Mouse (Mus musculus) cerebellum, postnatal 4 days (tissue): ENCODE measurements around the gene Phc2.
A peak's percentile ranks its signal among the peaks of the same experiment; 100 is the strongest.

Source experiments
- DNase-seq, 2 experiments: peaks; one replicate each; pipeline ENCODE4 v3.0.0; 2022; ENCODE audit warnings: low spot score in 2 of 2, mixed read lengths in 1 of 2

Gene Phc2

DNA sequence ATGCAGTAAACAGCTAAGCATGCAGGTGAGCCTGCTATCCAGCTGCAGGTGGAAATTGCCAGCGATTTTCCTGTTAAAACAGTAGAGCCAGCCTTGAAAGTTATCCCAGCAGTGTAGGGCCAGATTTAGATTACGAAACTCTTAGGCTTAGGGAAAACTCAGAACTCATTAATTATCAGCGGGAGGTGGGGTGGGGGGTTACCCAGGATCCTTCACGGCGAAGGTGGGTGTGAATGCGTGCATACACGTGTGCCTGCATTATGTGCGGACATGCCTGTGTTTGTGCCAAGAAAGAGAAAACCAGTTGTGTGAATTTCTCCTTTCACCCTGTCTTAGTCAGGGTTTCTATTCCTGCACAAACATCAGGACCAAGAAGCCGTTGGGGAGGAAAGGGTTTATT lies 62.2 kb downstream of the Phc2 start:
- DNase-seq, result no peak

DNA sequence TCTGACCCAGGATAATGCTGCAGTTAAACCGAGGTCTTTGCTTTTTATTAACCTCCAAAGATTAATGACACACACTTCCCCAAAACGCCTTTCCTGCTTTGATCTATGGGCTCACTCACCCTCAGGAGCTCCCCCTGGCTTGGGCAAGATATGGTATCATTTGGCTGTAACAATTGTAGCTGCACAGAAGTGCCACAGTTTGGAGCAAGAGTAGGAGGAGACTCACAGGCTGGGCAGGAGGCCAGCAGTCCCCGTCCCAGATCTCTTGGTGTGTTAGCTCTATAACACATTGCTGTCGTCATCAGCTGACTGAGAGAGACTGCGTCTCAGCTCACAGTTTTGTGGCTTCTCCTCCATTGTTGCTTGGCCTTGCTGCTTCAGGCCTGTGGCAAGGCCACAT lies 65.6 kb downstream of the Phc2 start:
- DNase-seq, result no peak

DNA sequence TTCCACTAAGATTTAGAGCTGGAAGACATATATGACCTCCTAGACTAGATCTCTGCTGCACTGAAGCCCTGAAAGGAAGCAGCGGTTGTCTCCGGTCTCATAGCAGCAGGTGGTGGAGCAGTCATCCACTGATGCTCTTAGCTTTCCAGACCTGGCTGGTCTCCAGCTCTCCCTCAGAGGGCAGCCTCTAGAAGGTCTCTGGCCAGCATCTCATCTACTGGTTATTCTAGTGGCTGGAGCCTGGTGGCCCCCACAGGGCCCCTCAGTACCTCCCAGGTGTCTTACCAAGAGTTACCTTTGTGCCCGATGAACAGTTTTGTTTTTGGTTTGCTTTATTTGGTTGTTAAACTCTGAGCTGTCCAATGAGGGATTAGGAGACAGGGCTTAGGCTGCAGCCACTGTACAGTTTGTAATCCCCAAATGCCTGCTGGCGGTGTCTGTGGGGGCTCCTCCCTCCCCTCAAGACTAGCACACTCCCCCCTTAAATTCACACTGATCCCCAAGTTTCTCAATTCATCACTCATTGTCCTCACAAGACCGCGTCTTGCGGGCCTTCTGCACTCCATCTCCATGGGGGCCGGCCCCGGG lies 66.7 kb downstream of the Phc2 start:
- peak in 1 of 2 experiments; percentile 54 for DNase-seq

DNA sequence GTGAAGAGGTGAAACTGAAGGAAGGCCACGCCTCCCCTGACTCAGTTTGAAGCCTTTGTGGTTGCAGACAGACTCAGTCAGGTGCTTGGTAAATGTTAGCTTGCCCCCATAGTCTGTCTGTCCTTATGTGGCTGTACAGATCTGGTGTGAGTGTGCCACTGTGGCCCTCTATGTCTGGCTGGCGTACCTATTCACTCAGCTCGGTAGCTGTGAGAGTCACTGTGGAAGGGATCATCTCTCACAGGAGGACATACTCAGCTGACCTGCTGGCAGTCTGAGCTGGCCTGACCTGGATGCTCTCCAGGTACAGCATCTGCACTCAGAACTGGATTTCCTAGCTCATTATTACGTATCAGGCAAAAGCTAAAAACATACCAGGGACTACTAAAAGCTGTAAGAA lies 67.3 kb downstream of the Phc2 start:
- DNase-seq, result no peak

DNA sequence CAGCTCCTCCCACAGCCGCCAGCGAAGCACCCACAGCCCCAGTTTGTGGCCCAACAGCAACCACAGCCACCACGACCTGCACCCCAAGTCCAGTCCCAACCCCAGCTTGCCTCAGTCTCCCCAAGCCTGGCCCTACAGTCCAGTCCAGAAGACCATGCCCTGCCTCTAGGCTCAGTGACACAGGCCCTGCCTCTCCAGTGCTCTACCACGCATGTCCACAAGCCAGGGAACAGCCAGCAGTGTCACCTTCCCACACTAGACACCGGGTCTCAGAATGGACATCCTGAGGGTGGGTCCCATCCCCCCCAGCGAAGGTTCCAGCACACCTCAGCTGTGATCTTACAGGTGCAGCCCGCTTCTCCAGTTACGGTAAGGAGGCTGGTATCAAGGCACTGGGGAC lies 68.4 kb downstream of the Phc2 start:
- DNase-seq, result no peak

DNA sequence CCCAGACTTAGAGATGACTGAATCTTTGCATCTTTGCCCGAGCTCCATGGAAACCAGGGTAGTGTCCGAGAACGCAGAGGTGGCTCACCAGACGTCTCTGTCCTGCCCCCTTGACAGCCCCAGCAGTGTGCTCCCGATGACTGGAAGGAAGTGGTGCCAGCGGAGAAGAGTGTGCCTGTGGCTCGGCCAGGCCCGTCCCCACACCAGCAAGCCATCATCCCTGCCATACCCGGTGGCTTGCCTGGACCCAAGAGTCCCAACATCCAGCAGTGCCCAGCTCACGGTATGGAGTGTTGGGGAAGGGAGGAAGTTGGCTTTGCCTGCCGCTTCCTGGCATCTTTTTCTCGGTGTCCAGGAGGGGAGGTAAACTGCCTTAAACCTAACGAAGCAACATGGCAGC lies 68.9 kb downstream of the Phc2 start:
- DNase-seq, result no peak

DNA sequence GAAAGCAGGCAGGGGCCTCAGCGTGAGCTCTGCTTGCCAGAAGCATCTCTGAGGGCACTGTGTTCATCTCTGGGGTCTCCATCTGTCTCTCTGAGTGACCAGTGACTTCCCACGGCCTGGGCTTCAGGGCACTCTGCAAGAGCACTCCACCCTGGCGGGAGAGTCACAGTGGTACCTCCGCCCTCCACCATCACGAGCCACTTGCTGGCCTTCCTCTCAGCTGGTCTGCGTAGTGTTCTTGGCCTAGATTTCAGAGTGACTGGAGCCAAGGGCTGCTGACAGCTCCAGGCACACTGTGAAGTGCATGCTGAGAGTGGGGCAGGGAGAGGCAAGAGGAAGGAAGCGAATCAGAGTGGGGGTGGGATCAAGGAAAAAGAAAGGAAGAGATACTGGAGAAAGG lies 69.6 kb downstream of the Phc2 start:
- no peak for DNase-seq

DNA sequence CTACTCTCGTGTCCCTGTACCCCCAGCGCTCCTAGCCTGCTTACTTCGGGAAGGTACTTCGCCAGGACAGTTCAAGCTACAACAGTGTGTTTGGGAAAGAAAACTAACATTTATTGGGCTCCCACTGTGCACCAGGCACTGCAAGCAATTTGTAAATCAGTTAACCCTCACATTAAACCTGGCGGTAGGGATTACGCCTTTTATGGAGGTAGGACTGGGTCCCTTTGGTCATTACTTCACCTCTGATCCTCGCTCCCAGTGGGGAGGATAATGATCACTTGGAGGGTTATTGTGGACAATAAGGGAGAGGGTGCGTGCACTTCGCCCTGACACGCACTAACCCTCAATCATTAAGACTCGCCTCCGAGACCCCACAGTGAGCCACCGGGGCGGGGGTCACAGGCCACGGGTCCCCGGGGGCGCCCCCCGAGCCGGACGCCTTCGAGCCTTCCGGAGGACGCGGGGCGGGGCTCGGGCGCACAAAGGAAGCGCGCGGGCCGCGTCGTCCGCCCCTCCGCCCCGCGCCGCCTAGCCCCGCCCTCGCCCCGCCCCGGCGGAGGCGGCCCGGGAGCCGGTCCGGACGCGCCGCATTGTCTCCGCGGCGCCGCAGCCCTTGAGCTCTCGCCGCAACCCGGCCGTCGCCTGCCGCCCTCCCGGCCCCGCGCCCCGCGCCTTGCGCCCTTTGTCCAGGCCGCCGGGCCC lies 72.7 kb downstream of the Phc2 start:
- peak; percentile 47 to 84 for DNase-seq

DNA sequence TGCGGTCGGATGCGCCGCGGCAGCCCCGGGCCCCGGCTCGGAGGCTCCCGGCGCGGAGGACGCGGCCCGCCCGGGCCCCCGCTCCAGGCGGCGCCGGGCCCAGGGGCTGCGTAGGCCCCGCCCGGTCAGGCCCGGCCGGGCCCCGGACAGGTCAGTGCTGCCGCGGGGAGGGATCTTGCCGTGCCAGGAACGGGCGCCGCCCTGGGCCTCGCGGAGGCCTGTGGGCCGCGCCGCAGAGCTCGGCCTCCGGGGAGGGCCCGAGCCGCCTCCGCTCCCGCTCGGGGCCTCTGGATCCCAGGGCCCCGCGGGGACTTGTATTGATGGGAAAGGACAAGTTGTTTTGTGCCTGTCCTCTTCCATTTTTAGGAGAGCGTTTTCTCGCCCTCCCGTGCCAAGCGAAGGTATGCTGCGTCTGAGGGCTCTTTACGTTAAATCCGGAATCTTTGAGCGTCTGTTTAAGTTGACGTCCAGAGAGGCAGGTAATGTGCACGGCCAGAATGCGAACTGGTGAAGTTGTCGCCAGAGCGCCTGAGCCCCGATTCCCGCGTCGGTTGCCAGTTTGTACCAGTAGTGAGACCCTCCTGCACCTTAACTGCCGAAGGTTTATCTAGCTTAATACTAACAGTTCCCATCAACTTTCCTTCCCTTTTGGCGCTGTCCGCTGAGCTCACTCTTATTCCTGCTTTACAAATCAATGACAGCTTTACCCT lies 73.4 kb downstream of the Phc2 start:
- no peak for DNase-seq

DNA sequence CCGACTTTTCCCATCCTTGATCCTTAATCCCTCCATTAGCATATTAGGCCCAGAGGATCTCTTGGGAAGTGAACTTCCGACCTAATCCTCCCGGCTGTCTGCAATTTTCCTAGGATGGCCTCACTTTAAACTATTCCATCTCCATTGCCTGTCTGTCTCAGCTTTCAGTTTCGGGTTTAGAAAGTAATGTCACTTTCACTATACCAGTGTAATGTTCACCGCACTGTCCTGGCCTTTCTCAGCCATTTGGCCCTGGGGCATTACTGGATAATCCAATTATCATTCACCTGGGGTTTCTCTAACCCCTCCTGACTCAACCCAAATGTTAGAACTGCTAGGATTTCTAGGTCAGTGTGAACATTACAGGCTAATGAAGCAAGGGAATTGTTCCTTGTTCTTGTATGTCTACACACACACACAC lies 73.9 kb downstream of the Phc2 start:
- no peak for DNase-seq

DNA sequence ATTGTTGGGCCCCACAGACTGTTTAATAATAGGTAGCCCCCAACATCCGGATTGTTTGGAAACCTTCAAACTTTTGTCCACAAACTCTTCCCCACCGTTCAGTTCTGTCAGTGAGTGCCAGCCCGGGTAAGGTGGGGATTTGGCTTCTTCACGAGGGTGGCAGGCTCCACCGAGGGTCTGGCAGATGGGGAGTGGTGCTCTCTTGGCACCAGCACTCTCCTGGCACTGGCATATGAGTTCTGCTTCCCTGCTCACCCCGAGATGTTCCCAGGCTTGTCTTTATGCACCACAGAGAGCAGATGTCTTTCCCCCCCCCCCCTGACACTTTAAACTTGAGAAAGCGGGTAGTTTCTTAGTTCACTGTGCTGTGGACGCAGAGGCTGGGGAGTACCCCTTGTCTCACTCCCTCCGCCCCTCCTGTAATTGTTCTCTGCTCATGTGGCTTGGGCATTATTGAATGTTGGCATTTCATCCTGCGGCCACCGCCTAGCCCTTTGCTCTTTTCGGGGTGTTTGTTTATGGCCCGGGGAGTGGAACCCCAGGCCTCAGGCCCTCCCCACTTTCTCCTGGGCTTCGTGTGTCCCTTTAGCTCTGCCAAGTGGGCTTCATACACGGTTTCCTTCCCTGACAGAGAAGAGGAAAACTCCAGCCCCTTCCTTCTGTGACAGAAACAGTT lies 74.7 kb downstream of the Phc2 start:
- DNase-seq, result no peak

DNA sequence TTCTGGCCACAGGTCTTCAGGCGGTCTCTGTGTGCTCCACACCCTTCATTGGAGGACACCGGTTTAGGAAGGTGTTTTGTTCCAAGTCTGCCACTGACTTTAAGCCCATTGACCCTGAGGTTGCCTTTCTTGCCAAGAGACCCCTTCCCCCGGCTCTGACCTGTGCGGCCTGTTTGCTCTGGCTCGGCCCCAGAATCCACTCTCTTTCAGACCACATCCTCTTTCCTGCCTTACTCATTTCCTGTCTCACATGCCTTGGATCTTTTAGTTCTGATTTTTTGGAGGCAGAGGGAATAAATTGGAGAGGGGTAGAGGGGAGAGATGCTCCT lies 75.2 kb downstream of the Phc2 start:
- DNase-seq, result no peak

DNA sequence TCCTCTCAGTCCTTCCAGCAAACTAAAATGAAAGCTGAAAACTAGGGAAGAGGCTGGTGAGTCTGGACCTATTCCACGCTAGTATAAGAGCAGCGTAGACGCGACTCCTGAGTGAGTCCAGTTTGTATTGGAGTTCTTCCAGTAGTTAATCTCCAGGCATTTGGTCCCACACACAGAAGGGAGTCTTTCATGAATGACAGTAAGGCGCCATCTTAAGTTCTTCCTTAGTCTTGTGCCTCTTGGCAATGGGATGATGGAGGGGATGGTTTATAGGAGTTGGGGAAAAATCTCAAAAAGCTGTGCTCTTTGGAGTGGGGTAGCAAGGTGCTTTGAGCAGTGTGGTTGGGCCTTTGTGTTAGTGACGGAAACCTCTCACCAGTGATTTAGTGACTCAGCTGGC lies 75.8 kb downstream of the Phc2 start:
- DNase-seq, result no peak

DNA sequence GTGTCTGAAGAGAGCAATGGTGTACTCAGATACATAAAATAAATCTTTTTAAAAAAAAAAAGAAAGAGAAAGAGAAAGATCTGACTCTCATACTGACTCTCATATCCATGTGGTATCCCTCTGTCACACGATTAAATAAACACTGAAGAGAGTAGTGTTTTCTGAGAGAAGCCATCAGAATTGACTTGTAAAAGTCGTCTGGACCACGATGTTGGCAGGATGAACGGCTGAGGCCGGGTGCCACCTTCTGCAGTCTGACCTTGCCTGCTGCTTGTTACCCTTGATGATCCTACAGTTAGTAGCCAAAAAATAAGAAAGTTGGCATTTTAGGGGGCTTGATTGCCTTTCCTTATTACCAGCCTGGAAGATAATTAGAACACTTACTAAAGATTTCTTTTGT lies 78.3 kb downstream of the Phc2 start:
- DNase-seq, result no peak

DNA sequence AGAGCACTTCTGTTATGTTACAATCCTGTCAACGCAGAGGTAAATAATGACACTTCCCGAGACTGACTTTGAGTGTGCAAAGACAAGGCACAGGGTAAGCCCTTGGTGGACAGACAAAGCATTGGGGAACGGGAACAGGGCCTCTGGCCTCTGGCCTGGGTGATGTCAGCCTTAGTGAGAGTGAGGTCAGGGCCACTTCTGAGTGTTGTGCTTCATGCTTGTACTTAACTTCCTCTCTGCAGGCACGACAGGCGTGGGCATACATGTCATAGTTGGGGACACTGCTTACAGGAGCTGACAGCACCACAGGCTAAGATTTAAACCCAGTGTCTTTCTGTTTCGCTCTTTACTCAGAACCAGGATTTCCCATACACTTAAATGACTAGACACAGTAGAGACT lies 79.0 kb downstream of the Phc2 start:
- DNase-seq, result no peak

DNA sequence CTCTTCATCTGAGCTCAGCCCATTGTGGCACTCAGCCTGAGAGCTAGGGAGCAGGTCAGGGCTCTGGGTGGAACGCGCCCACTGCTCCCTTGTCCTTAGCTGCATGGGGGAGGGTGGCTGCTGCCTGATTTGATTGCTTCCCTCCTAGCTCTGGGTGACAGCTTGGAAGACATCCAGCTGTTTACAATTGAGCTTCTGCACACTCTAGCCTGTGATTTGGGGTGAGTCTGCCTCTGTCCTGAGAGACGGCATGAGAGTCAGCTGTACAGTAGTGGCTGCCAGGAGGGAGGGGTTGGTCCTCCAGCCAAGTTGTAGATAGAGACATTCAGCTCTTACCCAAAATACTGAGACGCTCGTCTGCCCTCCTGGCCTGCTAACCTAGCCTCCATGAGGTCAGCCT lies 79.7 kb downstream of the Phc2 start:
- DNase-seq, result peak in 1 of 2 experiments; percentile 55

DNA sequence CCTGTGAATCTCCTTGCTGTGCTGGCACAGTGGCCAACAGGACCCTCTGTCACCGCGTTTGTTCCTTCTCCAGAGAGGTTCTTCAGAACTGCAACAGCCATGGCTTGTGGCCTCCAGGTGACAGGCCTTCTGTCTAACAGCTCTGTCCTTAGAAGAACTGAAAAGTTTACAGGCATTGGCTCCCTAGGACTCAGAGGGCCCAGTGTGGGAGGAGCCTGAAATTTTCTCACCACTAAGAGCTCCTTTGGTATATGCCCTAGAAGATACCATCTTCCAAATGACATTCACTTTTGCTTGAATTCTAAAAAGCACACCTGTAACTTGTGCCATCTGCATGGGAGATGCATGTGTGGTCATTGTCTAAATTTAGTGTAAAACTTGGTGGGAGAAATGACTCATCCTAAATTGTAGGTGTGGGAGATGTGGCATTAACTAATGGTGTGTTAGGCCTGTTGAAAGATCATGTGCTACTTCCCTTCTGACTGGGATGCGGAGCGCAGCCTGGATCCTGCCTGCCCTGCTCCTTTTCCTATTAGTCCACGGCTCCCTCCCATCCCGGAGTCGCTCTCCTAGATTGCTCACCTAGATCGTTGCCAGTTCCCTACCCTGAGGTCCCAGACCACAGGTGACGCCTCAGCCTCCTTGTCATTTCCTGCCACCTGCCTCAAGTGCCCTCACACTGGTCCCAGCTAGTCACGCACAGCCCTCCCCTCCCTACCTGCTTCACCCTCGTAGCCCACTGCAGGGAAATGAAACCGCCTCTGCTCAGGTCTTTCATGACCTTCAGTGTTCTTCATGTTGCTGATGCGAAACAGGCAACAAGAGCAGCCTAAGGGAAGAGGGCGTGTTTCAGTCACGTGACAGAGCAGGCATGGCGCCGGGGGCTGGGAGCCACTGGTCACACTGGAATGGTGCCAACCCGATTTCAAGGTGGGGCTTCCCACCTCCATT lies 80.5 kb downstream of the Phc2 start:
- DNase-seq, result no peak

DNA sequence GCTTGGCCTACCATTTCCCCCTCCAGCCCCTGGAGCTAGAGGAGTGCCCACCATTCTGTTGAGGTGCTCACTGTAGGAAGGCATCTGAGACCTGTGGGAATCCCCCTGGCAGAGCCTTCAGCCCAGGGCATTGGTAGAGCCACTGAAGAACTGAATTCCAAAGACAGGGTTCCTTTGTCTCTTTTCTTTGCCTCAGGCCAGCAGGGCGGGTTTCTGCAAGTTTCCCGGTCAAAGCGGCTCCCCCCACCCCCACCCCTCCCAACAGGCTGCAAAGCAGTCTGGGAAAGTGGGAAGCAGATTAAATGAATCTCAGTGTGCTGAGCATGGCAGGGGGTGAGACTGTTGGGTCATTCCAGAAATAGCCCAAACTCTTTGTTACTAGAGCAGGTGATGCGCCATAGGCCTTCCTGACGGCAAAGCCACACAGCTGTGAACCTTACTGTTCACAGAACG lies 82.7 kb downstream of the Phc2 start:
- no peak for DNase-seq

DNA sequence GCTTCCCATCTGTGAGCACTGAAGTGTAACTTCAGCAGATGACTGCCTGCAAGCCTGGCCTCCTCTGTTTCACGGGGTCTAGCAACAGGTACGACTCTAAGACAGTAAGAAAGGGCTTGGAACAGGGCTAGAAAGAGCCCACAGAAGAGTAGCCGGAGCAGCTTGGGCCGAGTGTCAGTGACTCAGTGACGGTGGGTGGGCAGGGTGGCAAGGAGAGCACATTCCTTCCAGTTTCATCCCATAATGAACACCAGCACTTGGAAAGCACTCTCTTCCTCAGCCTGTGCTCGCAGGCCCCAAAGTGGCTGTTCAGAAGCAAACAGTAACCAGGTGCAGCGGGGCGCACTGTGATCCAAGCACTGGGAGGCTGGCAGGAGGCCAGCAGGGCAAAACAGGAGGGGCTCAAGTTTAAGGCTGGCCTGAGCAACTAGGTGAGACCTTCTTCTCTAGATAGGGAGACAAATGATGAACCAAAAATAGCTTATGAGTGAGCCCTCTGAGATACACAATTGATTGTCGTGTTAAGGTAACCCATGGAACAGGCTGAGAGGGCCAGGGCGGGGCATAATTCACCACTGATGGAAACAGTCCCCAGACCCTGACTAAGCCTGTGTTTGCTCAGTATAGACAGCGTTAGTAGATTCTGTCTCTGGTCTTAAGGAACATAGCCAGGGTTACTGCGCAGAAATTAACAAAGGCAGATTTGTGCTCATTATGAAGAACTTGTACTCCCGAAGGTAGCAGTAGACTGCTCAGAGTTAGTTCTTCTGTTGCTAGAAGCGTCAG lies 83.5 kb downstream of the Phc2 start:
- no peak for DNase-seq

DNA sequence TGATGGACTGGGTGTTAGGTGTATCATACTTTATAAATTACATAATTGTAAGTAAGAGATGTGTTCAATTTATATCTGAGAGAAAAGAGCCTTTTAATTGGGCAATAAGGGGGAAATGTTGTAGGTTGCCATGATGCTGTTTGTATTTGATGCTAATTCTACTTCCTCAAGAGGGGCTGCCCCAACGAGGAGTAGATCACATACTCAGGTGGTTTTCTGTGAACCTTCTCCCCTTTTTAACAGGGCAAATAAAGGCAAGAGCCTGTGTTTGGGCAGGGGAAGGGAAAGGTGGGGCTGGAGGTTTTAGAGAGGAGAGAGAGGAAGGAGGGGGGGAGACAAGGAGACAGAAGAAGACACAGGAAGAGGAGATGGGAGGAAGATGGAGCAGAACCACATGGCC lies 86.4 kb downstream of the Phc2 start:
- no peak for DNase-seq

DNA sequence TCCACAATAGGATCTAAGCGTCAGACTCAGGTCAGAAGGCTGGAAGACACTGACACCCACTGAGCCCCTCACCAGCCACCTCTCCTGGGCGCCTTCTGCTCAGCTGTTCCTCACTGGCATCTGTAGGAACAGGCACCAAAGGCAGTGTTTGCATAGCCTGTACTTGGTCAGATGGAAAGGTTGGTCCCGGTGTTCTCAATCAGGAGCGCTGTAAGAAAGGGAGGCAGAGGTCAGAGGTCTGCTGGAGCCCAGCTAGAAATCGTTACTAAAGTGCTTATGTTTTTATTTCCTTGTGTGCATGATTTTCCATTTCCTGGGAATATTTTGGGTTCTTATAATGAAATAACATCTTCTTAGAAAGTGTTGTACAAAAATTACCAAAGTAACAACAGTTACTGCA lies 87.4 kb downstream of the Phc2 start:
- DNase-seq, result no peak
